In the genomic region with DNA sequence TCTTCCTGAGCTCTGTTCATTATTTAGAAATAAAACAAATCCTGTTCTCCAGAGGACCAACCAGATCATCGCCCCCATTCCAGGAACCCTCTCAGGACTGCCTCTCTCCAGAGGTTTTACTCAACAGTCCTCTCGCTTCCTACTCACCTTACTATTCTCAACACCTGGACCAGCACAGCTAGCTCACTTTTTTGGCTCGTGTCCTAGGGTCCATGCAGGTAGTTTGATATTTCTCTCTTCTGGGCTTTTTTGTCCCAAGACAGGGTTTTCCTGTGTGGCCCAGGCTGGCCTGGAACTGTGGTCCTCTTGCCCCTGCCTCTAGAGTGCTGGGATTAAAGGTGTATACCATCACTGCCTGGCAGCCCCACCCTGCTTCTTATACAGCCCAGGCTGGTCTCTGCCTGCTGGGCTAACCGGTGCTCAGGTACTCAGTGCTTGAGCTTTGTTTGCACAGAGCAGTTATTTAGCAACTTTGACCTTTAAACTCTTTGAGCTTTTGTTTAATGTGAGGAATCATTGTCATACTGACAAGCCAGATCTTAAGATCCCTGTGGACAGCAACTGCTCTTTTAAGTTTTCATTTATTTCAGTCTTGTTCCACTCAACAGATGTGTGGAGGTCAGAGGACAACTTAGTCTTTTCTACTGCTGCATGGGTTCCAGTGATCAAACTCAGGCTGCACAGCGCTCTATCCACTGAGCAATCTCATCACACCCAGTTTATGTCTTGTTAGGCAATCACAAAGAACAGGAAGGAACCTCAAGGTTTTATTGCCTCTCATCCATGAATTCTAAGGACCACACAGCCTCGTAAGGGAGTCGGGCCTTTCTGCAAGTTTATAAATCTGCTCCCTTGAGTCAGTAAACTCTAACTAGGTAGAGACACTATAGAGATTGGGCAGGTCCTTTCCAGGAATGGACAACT, we compare ENCODE assay signal across 31 mouse cellular contexts. TPM values are rescaled to one million over a fixed set of nuclear protein-coding genes. Genes with fewer than 3 reads are reported as not detected.
DNase-seq lines count a peak whose midpoint lies in the region; ATAC-seq and TF ChIP-seq lines count a peak whose summit lies in the region.
"Had no signal": no experiment of that assay in that cellular context is flagged by ENCODE, and none has a peak within 500 bp of the region (broad histone marks: within the 10 kb centered on the region; RNA-seq: fewer than 3 reads in every experiment).

No protein-coding gene starts in this region.

- H3K79me2 ChIP-seq in CH12.LX (replicated peaks; ENCODE audit: control insufficient read depth, extremely low read depth, insufficient read depth, poor library complexity, severe bottlenecking) = no peaks in the 10 kb centered on the region

- in situ Hi-C loops in CH12.LX (cut with MboI; ENCODE audit: low pct_ligation_motif_present, low pct_unique_long_range_greater_than_20kb, low sequenced_read_pairs) = no loop called here

- no peak for TF ChIP-seq EP300 in CH12.LX (IDR thresholded peaks at IDR 0.05; ENCODE audit: low read length)

- no peak for TF ChIP-seq RAD21 in CH12.LX (IDR thresholded peaks at IDR 0.05; ENCODE audit: low read depth, low read length)

- no peaks in the 10 kb centered on the region for H3K9me3 ChIP-seq in CH12.LX (replicated peaks; ENCODE audit: low read length)
- H3K9me3 ChIP-seq in intestine, embryonic 14.5 days (ENCODE audit: control insufficient read depth, low read length) = no peaks in the 10 kb centered on the region
- H3K9me3 ChIP-seq: forebrain, embryonic 12.5 days; hindbrain, embryonic 10.5 days; hindbrain, embryonic 15.5 days; liver, embryonic 12.5 days; midbrain, embryonic 13.5 days had no signal

- peak; percentile 51 for ATAC-seq in intestine, embryonic 14.5 days (replicated peaks; ENCODE audit: low FRiP score, low TSS enrichment, low read depth)
- ATAC-seq: CD4-positive, CD25-positive, alpha-beta regulatory T cell, adult 4 months; inflammation-experienced regulatory T-cells, adult 6 months; liver, embryonic 12.5 days; midbrain, embryonic 13.5 days had no signal

- H3K27me3 ChIP-seq in CH12.LX (replicated peaks) = no peaks in the 10 kb centered on the region
- H3K27me3 ChIP-seq in intestine, embryonic 14.5 days (replicated peaks; ENCODE audit: control insufficient read depth, insufficient read depth, low read length) = no peaks in the 10 kb centered on the region
- H3K27me3 ChIP-seq in small intestine, adult 2 months (ENCODE audit: control insufficient read depth, insufficient read depth, low read length) = no peaks in the 10 kb centered on the region
- H3K27me3 ChIP-seq: forebrain, embryonic 12.5 days; hindbrain, embryonic 15.5 days; liver, embryonic 12.5 days; midbrain, embryonic 13.5 days had no signal

- dilution Hi-C loops in CH12.LX (cut with MboI; ENCODE audit: extremely low pct_ligation_motif_present, extremely low pct_unique_long_range_greater_than_20kb, low sequenced_read_pairs) = no loop called here

- no peak overlapping the region for H3K27ac ChIP-seq in CH12.LX (ENCODE audit: insufficient read depth, low read depth)
- no peak overlapping the region; the same call in 1 of the 2 replicates for H3K27ac ChIP-seq in intestine, embryonic 14.5 days (ENCODE audit: low read depth)
- peak overlapping the region; percentile 6; the same call in 1 of the 2 replicates for H3K27ac ChIP-seq in small intestine, adult 2 months (ENCODE audit: insufficient read depth, low read depth, low read length)
- H3K27ac ChIP-seq: forebrain, embryonic 12.5 days; hindbrain, embryonic 10.5 days; hindbrain, embryonic 15.5 days; liver, embryonic 12.5 days; macrophage; midbrain, embryonic 13.5 days had no signal

- H3K4me2 ChIP-seq in CH12.LX (ENCODE audit: insufficient read depth, low read depth, poor library complexity, severe bottlenecking) = no peak overlapping the region
- H3K4me2 ChIP-seq in intestine, embryonic 14.5 days (ENCODE audit: low read length) = no peak overlapping the region
- H3K4me2 ChIP-seq: forebrain, embryonic 12.5 days; hindbrain, embryonic 15.5 days; liver, embryonic 12.5 days; midbrain, embryonic 13.5 days had no signal

- peaks cover 3% of the 10 kb centered on the region in 2 experiments for H3K4me1 ChIP-seq in CH12.LX (ENCODE audit: control insufficient read depth in 1 of 2, insufficient read depth in 2 of 2)
- no peaks in the 10 kb centered on the region for H3K4me1 ChIP-seq in intestine, embryonic 14.5 days (replicated peaks; ENCODE audit: control insufficient read depth, insufficient read depth, low read length)
- peaks cover 12% of the 10 kb centered on the region; the same call in 1 of the 2 replicates for H3K4me1 ChIP-seq in small intestine, adult 2 months (ENCODE audit: control insufficient read depth, insufficient read depth, insufficient read length, low read length)
- H3K4me1 ChIP-seq: hindbrain, embryonic 15.5 days; liver, embryonic 12.5 days; midbrain, embryonic 13.5 days had no signal

- peak; percentile 28; the same call in 1 of the 2 replicates for TF ChIP-seq POLR2A in CH12.LX (IDR thresholded peaks at IDR 0.05; ENCODE audit: low read depth, low read length)
- TF ChIP-seq POLR2A in small intestine, adult 2 months (IDR thresholded peaks at IDR 0.05; ENCODE audit: low read depth, low read length) = no peak

- TF ChIP-seq CTCF in CH12.LX (conservative IDR thresholded peaks at IDR 0.05 in 1 of 2, IDR thresholded peaks at IDR 0.05 in 1 of 2; ENCODE audit: low read depth in 2 of 2, low read length in 2 of 2) = no peak
- TF ChIP-seq CTCF in small intestine, adult 2 months (IDR thresholded peaks at IDR 0.05; ENCODE audit: extremely low read depth, insufficient read length, insufficient replicate concordance, low read depth, low read length) = no peak

- WGBS in intestine, embryonic 14.5 days = 75% methylated on average over 7 of the region's 7 CpGs
- 37% methylated on average over 7 of the region's 7 CpGs for WGBS in small intestine, adult 2 months

- no peak overlapping the region for H3K4me3 ChIP-seq in CH12.LX (replicated peaks in 1 of 3; ENCODE audit: low read depth in 2 of 3, low read length in 2 of 3, poor library complexity in 1 of 3)
- H3K4me3 ChIP-seq in intestine, embryonic 14.5 days (ENCODE audit: low read depth, low read length) = no peak overlapping the region
- H3K4me3 ChIP-seq in small intestine, adult 2 months (ENCODE audit: low read depth, low read length) = no peak overlapping the region
- H3K4me3 ChIP-seq: erythroblast, embryonic 14.5 days; forebrain, embryonic 12.5 days; hindbrain, embryonic 10.5 days; hindbrain, embryonic 15.5 days; liver, embryonic 12.5 days; midbrain, embryonic 13.5 days had no signal

- peaks cover 45 to 62% of the 10 kb centered on the region in 2 experiments for H3K36me3 ChIP-seq in CH12.LX (replicated peaks in 1 of 2; ENCODE audit: control insufficient read depth in 1 of 2, insufficient read depth in 1 of 2, low read length in 1 of 2)
- peaks cover 57% of the 10 kb centered on the region for H3K36me3 ChIP-seq in intestine, embryonic 14.5 days (ENCODE audit: control insufficient read depth, insufficient read depth, low read length)
- H3K36me3 ChIP-seq in small intestine, adult 2 months (ENCODE audit: control insufficient read depth, insufficient read depth, low read length) = peaks cover 43% of the 10 kb centered on the region

- no peak overlapping the region for H3K9ac ChIP-seq in CH12.LX (ENCODE audit: insufficient read depth, low read depth)
- no peak overlapping the region for H3K9ac ChIP-seq in intestine, embryonic 14.5 days (ENCODE audit: low read length)
- H3K9ac ChIP-seq: forebrain, embryonic 12.5 days; hindbrain, embryonic 15.5 days; liver, embryonic 12.5 days; midbrain, embryonic 13.5 days had no signal

- DNase-seq in CH12.LX (ENCODE audit: extremely low read depth) (no peak), ES-CJ7 (ENCODE audit: low read depth, low spot score) (peak; percentile 67)
- DNase-seq in intestine, embryonic 14.5 days (ENCODE audit: low spot score) = no peak
- no peak for DNase-seq in ovary, adult 18-20 months (ENCODE audit: low spot score)
- DNase-seq in c-Kit-positive CD71-positive TER-119-positive erythroid progenitor cells, embryonic 14.5 days (ENCODE audit: low spot score) = no peak
- DNase-seq in Muller cell, postnatal 12 days (ENCODE audit: inconsistent ontology term) = no peak
- DNase-seq: adrenal gland, postnatal 14 days; cerebellum, adult 11-12 months; cerebellum, postnatal 14 days; gastrocnemius, postnatal 14 days; heart, postnatal 14 days; kidney, adult 9 months; kidney, postnatal 10 days; layer of hippocampus, adult 9-11 months; lung, adult 18-20 months; lung, postnatal 10 days; retina, postnatal 1 day; right cerebral cortex, postnatal 14 days; spleen, adult 18-20 months; thymus, adult 18-20 months; thymus, postnatal 36 days had no signal

TF ChIP-seq in CH12.LX, 34 proteins besides CTCF, POLR2A, EP300 and RAD21 (continues in another document):
- peak; percentile 93 for TF ChIP-seq POLR2AphosphoS2 (IDR thresholded peaks at IDR 0.05; ENCODE audit: low read depth, low read length)

RNA-seq across cellular contexts. Expression of a gene that starts 9.4 kb away (rescaled TPM):
- total RNA-seq in CH12.LX (2012; rRNA removed) = 120 and 164 TPM in 2 replicates
- total RNA-seq in CH12.LX (2014; rRNA removed) = 98.7 and 105 TPM in 2 replicates
- 155 and 165 TPM in 2 replicates for polyA plus RNA-seq in CH12.LX (2012; ENCODE audit: insufficient read length, low read depth)
- polyA plus RNA-seq in intestine, embryonic 14.5 days (2014; fragmentation: Nextera tagmentation; extraction: Ambion mirVana) = 83.0 and 89.8 TPM in 2 replicates
- polyA plus RNA-seq in small intestine, adult 2 months (2012; rRNA removed) = 24.1 and 29.0 TPM in 2 replicates

RNA-seq across cellular contexts. Expression of a gene that starts 18.7 kb away (rescaled TPM):
- total RNA-seq in CH12.LX (2012; rRNA removed) (186 and 279 TPM in 2 replicates), CH12.LX (2014; rRNA removed) (109 and 116 TPM in 2 replicates)
- polyA plus RNA-seq in CH12.LX (2012; ENCODE audit: insufficient read length, low read depth) = 241 and 300 TPM in 2 replicates
- 106 and 115 TPM in 2 replicates for polyA plus RNA-seq in intestine, embryonic 14.5 days (2014; fragmentation: Nextera tagmentation; extraction: Ambion mirVana)
- polyA plus RNA-seq in small intestine, adult 2 months (2012; rRNA removed) = 151 and 154 TPM in 2 replicates

RNA-seq across cellular contexts. Expression of a gene that starts 21.6 kb away (rescaled TPM):
- 174 and 254 TPM in 2 replicates for total RNA-seq in CH12.LX (2012; rRNA removed)
- 184 and 188 TPM in 2 replicates for total RNA-seq in CH12.LX (2014; rRNA removed)
- polyA plus RNA-seq in CH12.LX (2012; ENCODE audit: insufficient read length, low read depth) = 141 and 158 TPM in 2 replicates
- 221 and 245 TPM in 2 replicates for polyA plus RNA-seq in intestine, embryonic 14.5 days (2014; fragmentation: Nextera tagmentation; extraction: Ambion mirVana)
- polyA plus RNA-seq in small intestine, adult 2 months (2012; rRNA removed) = 57.5 and 86.4 TPM in 2 replicates

RNA-seq across cellular contexts. Expression of a gene that starts 21.6 kb away (rescaled TPM):
- total RNA-seq in CH12.LX (2012; rRNA removed) (10.0 and 10.4 TPM in 2 replicates), CH12.LX (2014; rRNA removed) (3.8 and 4.3 TPM in 2 replicates)
- polyA plus RNA-seq in CH12.LX (2012; ENCODE audit: insufficient read length, low read depth) = 14.2 and 17.6 TPM in 2 replicates
- 23.8 and 28.3 TPM in 2 replicates for polyA plus RNA-seq in intestine, embryonic 14.5 days (2014; fragmentation: Nextera tagmentation; extraction: Ambion mirVana)
- 41.0 and 90.5 TPM in 2 replicates for polyA plus RNA-seq in small intestine, adult 2 months (2012; rRNA removed)

RNA-seq across cellular contexts. Expression of a gene that starts 43.0 kb away (rescaled TPM):
- total RNA-seq in CH12.LX (2012; rRNA removed) (167 and 203 TPM in 2 replicates), CH12.LX (2014; rRNA removed) (105 and 126 TPM in 2 replicates)
- 368 and 414 TPM in 2 replicates for polyA plus RNA-seq in CH12.LX (2012; ENCODE audit: insufficient read length, low read depth)
- 7.8 and 9.4 TPM in 2 replicates for polyA plus RNA-seq in intestine, embryonic 14.5 days (2014; fragmentation: Nextera tagmentation; extraction: Ambion mirVana)
- 1.4 and 58.5 TPM in 2 replicates for polyA plus RNA-seq in small intestine, adult 2 months (2012; rRNA removed)
